Mouse (Mus musculus): ENCODE measurements at regions not wholly inside any gene's neighbourhood (a gene's known extent, or its start where the extent isn't known, plus 50 kb on each side); places are given as distances from the start of the nearest gene placed in this dataset.

DNA sequence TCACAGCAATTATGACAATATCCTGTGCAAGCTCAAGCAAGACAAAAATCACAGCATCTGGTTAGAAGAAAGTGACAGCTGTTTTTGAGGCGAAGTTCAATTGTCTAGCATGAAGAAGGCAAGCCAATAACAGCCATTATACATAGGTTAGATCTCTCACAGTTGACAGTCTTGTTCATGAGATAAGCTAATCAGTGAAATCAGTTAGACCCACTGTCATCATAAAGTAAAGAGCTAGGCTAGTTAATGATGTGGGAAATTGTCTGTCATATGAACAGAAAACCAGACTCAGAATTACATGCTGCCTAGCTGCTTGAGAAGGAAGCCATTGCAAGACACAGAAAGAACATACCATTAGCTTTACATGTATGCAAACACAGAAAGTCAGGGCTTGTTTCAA, 470.2 kb upstream of the 5930422O12Rik start:
- WGBS = 79% methylated on average over 1 of the region's 1 CpGs
- no peak overlapping the region for H3K27ac ChIP-seq
- no peaks in the 10 kb centered on the region for H3K4me1 ChIP-seq
- H3K36me3 ChIP-seq = no peaks in the 10 kb centered on the region
- H3K27me3 ChIP-seq = no peaks in the 10 kb centered on the region
- no peak for ATAC-seq (ENCODE audit: low FRiP score, low read depth)
- no peak overlapping the region for H3K4me2 ChIP-seq (replicated peaks)
- H3K4me3 ChIP-seq = no peak overlapping the region
- H3K9ac ChIP-seq = no peak overlapping the region
- peaks cover 9% of the 10 kb centered on the region; the same call in 1 of the 2 replicates for H3K9me3 ChIP-seq

DNA sequence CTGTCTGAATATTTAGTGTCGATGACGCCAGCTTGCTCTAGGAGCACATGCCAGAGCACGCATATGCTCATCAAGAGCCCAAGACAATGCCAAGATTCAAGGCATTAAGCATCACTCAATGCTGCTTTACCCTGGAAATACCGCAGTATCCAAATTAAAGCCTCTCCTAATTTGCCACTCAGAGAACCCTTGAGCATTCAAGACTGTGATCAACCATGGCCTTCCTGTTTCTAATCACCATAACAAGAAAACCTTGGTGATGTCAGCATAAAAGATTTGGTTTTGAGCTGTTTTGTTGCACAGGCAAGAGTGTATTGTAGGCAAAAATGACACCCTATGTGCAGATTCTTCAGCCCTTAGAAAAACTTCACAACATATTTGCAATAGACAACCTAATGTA, 469.7 kb upstream of the 5930422O12Rik start:
- Histone ChIP-seq H3K9me3 (peaks cover 9% of the 10 kb centered on the region; the same call in 1 of the 2 replicates), H3K4me3 (no peak overlapping the region), H3K36me3 (no peaks in the 10 kb centered on the region), H3K4me1 (no peaks in the 10 kb centered on the region), H3K9ac (no peak overlapping the region), H3K27me3 (no peaks in the 10 kb centered on the region), H3K27ac (no peak overlapping the region), H3K4me2 (replicated peaks) (no peak overlapping the region)
- WGBS = 94% methylated on average over 4 of the region's 4 CpGs
- ATAC-seq (ENCODE audit: low FRiP score, low read depth) = no peak

DNA sequence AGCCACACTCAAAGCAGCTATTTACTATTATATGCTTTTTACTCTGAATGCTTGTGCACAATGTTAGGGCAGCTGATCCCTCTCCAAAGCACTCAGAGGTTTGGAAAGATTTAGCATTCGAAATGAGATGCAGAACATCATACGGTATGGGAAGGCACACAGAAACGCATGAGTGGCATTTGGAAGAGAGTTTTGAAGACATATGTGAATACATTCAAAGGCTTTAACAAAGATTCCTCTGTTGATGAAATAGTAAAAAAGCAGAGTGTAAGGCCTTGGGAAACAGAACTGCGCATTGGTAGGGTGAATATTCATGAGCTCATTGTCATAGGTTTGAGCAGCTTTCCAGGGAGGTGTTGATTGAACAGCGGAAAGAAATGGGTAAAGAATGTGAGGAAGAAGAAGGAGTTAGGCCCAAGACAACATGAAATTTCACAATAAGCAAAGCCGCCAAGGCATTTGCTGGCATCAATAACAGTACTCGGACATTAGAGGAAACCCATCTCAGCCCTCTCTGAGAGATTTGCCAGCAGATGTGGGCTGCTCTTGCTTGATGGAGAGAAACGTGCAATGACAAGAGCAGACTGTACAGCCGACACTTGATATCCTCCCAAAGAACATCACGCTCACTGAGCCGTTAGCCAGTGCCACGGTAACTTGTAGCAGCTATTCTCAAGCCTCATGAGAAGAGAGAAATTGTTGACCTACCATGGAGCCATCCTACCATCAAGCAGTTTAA, 469.0 kb upstream of the 5930422O12Rik start:
- no peak for ATAC-seq (ENCODE audit: low FRiP score, low read depth)
- Histone ChIP-seq H3K36me3 (no peaks in the 10 kb centered on the region), H3K27ac (no peak overlapping the region), H3K27me3 (no peaks in the 10 kb centered on the region), H3K4me2 (replicated peaks) (no peak overlapping the region), H3K9ac (no peak overlapping the region), H3K4me1 (no peaks in the 10 kb centered on the region), H3K9me3 (peaks cover 9% of the 10 kb centered on the region; the same call in 1 of the 2 replicates), H3K4me3 (no peak overlapping the region)
- WGBS = 91% methylated on average over 12 of the region's 12 CpGs

DNA sequence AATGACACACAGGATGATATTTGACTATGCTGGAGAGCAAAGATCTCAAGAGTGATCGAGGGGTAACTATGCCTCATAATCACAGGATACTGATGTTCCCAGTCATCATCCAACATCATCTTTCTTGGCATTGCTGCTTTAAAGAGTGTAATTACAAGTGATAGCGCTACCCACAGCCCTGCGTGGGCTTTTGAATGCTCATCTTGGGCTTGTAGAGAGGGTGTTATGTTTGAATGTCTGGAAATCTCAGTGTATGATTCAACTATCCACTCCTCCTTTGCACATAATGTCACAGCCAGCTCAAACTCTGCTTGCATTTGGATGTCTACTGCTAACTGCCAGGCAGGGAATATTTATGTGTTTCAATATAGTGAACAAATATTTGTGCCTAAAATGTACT, 438.3 kb upstream of the 5930422O12Rik start:
- 88% methylated on average over 3 of the region's 3 CpGs for WGBS

DNA sequence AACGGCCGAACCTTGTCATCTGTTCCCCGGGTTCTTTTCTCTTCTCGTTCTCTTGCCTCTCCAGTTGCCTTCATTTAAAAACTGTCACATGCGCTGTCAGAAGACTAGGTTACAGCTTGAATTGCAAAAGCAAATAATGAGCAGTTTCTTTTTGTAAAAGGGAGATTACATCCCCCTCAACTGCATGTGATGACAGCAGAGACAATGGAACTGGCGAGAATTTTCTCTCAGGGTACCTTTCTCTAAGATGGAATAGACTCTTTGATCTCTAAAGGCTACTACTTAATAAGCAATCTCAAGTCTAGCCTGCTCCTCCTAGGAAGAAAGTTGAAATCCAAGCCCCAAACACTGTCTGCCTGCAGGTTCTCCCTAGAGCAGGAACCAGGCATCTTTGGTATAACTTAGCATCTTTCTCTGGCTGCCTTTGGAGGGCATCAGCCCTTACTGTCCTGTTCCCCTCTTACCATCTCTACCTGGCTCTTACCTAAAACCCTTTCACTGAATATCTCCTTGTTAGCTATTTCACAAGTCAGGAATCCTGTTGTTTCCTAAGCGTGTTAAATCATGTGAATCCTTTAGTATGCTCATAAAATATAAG, 424.4 kb upstream of the 5930422O12Rik start:
- no peak overlapping the region for H3K4me2 ChIP-seq (replicated peaks)
- H3K36me3 ChIP-seq = no peaks in the 10 kb centered on the region
- WGBS = 70% methylated on average over 7 of the region's 7 CpGs
- no peak overlapping the region for H3K27ac ChIP-seq
- no peak overlapping the region for H3K4me3 ChIP-seq
- no peak overlapping the region for H3K9ac ChIP-seq
- no peaks in the 10 kb centered on the region for H3K9me3 ChIP-seq
- H3K27me3 ChIP-seq = no peaks in the 10 kb centered on the region
- no peaks in the 10 kb centered on the region for H3K4me1 ChIP-seq
- no peak for ATAC-seq (ENCODE audit: low FRiP score, low read depth)

More for the DNA sequence above, 438.3 kb upstream of the 5930422O12Rik start:
- no peak overlapping the region for H3K27ac ChIP-seq
- H3K4me3 ChIP-seq = no peak overlapping the region
- no peaks in the 10 kb centered on the region for H3K27me3 ChIP-seq
- no peak for ATAC-seq (ENCODE audit: low FRiP score, low read depth)
- H3K4me1 ChIP-seq = no peaks in the 10 kb centered on the region
- no peaks in the 10 kb centered on the region for H3K36me3 ChIP-seq
- no peaks in the 10 kb centered on the region for H3K9me3 ChIP-seq
- H3K4me2 ChIP-seq (replicated peaks) = no peak overlapping the region
- H3K9ac ChIP-seq = no peak overlapping the region

DNA sequence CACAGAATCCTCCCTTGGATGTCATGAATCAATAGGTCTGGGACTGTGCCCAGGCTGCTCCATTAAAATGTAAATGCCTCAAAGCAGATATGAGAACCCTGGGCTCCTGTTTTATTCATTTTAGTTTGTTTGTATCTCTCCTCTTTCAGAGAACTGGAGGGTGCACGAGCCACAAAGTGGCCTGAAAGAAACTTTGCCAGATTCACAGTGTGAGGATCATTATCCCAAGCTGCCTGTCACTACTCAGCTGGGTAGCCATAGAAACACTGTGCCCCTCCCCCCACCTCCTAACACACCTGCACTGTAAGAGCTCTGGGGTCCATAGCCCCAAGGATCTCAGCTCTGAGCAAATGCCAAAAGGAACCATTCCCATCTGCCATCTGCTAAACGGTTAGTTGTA, 423.9 kb upstream of the 5930422O12Rik start:
- Histone ChIP-seq H3K4me3 (no peak overlapping the region), H3K27ac (no peak overlapping the region), H3K4me2 (replicated peaks) (no peak overlapping the region), H3K36me3 (no peaks in the 10 kb centered on the region), H3K27me3 (no peaks in the 10 kb centered on the region), H3K9ac (no peak overlapping the region), H3K9me3 (no peaks in the 10 kb centered on the region), H3K4me1 (no peaks in the 10 kb centered on the region)
- ATAC-seq (ENCODE audit: low FRiP score, low read depth) = no peak
- 39% methylated on average over 2 of the region's 2 CpGs for WGBS

DNA sequence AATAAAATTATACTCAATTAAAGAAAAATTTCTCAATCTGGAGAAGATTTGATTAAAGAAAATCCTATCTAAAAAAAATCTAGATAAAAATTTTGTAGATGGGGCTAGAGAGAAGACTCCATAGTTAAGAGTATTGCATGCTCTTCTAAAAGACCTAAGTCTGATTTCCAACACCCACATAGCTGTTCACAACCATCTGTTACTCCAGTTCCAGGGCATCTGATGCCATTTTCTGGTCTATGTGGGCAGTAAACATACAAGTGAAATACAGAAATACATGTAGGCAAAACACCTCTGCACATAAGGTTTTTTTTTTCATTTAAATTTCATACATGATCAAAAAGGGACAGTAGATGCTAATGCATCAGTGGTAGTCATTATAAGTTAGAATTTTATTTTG, 418.4 kb upstream of the 5930422O12Rik start:
- Histone ChIP-seq H3K4me2 (replicated peaks) (no peak overlapping the region), H3K9ac (no peak overlapping the region), H3K4me3 (no peak overlapping the region), H3K36me3 (no peaks in the 10 kb centered on the region), H3K4me1 (peaks cover 13% of the 10 kb centered on the region), H3K27me3 (no peaks in the 10 kb centered on the region), H3K27ac (no peak overlapping the region), H3K9me3 (no peaks in the 10 kb centered on the region)
- ATAC-seq (ENCODE audit: low FRiP score, low read depth) = no peak

DNA sequence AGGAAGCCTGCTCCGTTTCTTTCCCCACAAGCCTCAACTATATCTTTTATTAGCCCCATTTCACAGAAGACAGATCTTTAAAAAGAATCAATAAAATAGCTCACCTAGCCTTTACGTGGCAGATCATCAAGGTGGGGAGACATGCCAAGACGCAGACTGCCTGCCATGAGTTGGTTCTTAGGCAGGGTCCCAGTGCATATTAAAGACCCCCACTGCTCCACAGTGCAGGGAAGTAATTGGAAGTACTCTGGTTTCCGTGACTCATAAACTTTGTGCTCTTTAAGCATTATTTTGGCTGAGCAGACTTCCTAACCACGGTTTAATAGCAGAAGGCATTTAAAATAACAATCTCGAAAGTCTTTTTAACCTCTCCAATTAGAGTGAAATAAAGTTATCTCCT, 415.7 kb upstream of the 5930422O12Rik start:
- WGBS = 26% methylated on average over 6 of the region's 6 CpGs
- H3K27me3 ChIP-seq = no peaks in the 10 kb centered on the region
- no peak overlapping the region for H3K27ac ChIP-seq
- ATAC-seq (ENCODE audit: low FRiP score, low read depth) = peak; percentile 89
- no peaks in the 10 kb centered on the region for H3K36me3 ChIP-seq
- H3K9me3 ChIP-seq = no peaks in the 10 kb centered on the region
- H3K9ac ChIP-seq = no peak overlapping the region
- no peak overlapping the region for H3K4me2 ChIP-seq (replicated peaks)
- peaks cover 13% of the 10 kb centered on the region for H3K4me1 ChIP-seq
- no peak overlapping the region for H3K4me3 ChIP-seq

DNA sequence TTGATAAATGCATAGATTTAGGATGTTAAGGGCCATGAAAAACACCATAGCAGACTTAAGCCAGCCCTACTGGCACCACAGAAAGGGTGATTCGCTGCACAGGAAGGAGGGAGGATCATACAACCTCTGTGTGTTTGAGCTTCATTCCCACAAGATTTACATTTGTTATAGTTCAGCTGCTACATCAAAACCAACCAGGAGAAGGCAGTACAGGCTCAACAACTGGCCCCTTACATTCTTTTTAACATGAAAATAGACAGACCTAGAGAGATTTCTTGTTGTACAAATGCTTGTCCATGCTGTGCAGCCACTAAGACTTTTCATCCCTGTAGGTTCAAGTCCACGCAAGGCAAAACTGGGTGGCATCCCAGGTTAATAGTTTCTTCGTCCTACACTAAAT, 412.6 kb upstream of the 5930422O12Rik start:
- Histone ChIP-seq H3K36me3 (no peaks in the 10 kb centered on the region), H3K4me1 (peaks cover 13% of the 10 kb centered on the region), H3K9me3 (no peaks in the 10 kb centered on the region), H3K4me3 (no peak overlapping the region), H3K27me3 (no peaks in the 10 kb centered on the region), H3K27ac (no peak overlapping the region), H3K9ac (no peak overlapping the region), H3K4me2 (replicated peaks) (no peak overlapping the region)
- no peak for ATAC-seq (ENCODE audit: low FRiP score, low read depth)
- 70% methylated on average over 3 of the region's 3 CpGs for WGBS

DNA sequence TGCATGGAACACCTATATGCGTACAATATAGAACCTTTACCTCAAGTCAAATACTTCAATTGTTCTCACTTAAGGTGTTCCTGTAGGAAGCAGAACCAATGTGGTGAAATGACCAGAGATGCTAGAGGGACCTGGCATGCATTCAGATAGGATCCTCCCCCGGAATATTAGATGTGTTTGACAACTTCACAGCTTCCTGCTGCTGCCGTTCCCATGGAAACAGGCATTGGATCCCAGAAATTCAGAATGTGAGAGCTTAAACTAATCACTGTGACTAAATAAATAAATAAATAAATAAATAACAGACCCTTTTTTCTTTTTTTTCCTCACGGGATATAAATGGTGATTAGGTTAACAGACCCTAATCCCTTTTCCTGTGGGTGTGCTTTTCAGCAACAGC, 401.5 kb upstream of the 5930422O12Rik start:
- no peak for ATAC-seq (ENCODE audit: low FRiP score, low read depth)
- no peaks in the 10 kb centered on the region for H3K4me1 ChIP-seq
- no peak overlapping the region for H3K4me3 ChIP-seq
- no peak overlapping the region for H3K9ac ChIP-seq
- no peaks in the 10 kb centered on the region for H3K27me3 ChIP-seq
- WGBS = 62% methylated on average over 4 of the region's 4 CpGs
- no peaks in the 10 kb centered on the region for H3K36me3 ChIP-seq
- no peak overlapping the region for H3K4me2 ChIP-seq (replicated peaks)
- H3K9me3 ChIP-seq = no peaks in the 10 kb centered on the region
- no peak overlapping the region for H3K27ac ChIP-seq

DNA sequence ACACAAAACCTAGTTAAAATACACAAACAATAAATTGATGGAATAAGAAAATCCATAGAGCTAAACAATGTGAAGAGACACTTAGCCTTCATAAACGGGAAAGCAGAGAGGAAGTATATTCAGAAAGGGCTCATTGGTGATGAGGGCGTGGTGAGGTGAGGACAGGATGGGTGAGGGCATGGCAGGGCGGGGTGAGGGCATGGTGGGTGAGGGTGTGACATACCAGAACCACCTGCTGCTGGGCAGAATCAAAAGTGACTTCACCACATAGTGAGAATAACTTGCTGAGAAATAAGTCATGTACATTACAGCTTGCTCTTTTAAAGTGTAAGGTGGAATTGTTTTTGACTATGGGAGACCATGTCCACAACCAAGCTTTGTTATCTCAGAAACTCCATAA, 399.1 kb upstream of the 5930422O12Rik start:
- Histone ChIP-seq H3K4me1 (no peaks in the 10 kb centered on the region), H3K27ac (no peak overlapping the region), H3K4me2 (replicated peaks) (no peak overlapping the region), H3K27me3 (no peaks in the 10 kb centered on the region), H3K36me3 (no peaks in the 10 kb centered on the region), H3K4me3 (no peak overlapping the region), H3K9ac (no peak overlapping the region), H3K9me3 (no peaks in the 10 kb centered on the region)
- WGBS = 65% methylated on average over 3 of the region's 3 CpGs
- ATAC-seq (ENCODE audit: low FRiP score, low read depth) = no peak

DNA sequence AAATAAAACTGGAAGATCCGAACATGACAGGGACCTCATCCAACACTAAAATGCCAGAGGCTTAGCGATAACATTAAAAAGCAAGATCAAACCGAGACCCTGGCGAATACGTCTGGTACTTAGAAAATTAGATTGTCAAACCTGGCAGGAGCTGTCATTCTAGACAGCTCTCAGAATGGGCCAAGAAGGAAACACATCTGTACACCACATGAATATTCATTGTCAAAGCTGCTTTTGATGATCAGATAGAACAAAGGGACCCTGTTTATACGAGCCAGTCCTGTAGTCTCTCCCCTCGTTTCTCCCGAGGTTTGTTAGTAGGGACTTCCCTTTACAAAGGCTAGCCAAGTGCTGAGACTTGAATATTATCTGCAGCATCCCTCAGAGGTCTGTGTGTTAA, 376.5 kb upstream of the 5930422O12Rik start:
- H3K9ac ChIP-seq = no peak overlapping the region
- H3K27ac ChIP-seq = no peak overlapping the region
- WGBS = 59% methylated on average over 8 of the region's 8 CpGs
- ATAC-seq (ENCODE audit: low FRiP score, low read depth) = no peak
- H3K4me1 ChIP-seq = no peaks in the 10 kb centered on the region
- peaks cover 11% of the 10 kb centered on the region for H3K9me3 ChIP-seq
- no peaks in the 10 kb centered on the region for H3K27me3 ChIP-seq
- no peak overlapping the region for H3K4me2 ChIP-seq (replicated peaks)
- no peak overlapping the region for H3K4me3 ChIP-seq
- H3K36me3 ChIP-seq = no peaks in the 10 kb centered on the region

DNA sequence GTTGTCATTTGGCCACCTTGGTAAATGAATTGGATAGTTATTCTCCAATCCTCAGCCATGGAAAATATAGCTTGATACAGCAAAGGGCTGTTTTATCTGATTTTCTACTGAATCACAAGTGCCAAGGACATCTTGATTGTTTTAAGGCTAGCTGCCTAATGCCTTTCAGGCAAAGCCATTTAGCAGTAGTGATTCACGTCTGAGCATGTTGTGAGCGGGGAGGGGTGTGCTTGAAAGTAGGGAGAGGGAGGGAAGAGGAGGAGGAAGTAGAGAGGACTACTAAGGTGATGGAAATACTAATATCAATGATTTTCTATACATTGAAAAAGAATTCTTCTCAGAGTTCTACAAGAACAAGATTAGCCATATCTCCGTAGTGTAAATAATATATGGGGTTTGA, 362.9 kb upstream of the 5930422O12Rik start:
- Histone ChIP-seq H3K9ac (no peak overlapping the region), H3K27me3 (no peaks in the 10 kb centered on the region), H3K36me3 (no peaks in the 10 kb centered on the region), H3K4me2 (replicated peaks) (no peak overlapping the region), H3K4me3 (no peak overlapping the region), H3K4me1 (no peaks in the 10 kb centered on the region), H3K27ac (no peak overlapping the region), H3K9me3 (no peaks in the 10 kb centered on the region)
- WGBS = 87% methylated on average over 3 of the region's 3 CpGs
- ATAC-seq (ENCODE audit: low FRiP score, low read depth) = no peak

All from limb, embryonic 13.5 days (tissue).